Mouse (Mus musculus): ENCODE data around the gene Tert.

Tert gene

GRCm38 (mm10) chr13:73677853-73678252 lies 51.1 kb downstream of the Tert start, which contains the start of gene Slc6a18:
TSS of gene Slc6a18 (minus strand) at chr13:73678023.
- DNase-seq, result no peak

- peak in 1 of 2 experiments; percentile 46 for DNase-seq
Observed at GRCm38 (mm10) chr13:73679311-73679710, 52.6 kb downstream of the Tert start.

GRCm38 (mm10) chr13:73680394-73680793 lies 53.7 kb downstream of the Tert start:
- peak; percentile 40 to 58 for DNase-seq

GRCm38 (mm10) chr13:73682226-73682625 lies 55.5 kb downstream of the Tert start:
- DNase-seq, result no peak

GRCm38 (mm10) chr13:73683682-73684081 lies 57.0 kb downstream of the Tert start:
- DNase-seq, result no peak

GRCm38 (mm10) chr13:73684412-73684811 lies 57.7 kb downstream of the Tert start:
- DNase-seq, result no peak

GRCm38 (mm10) chr13:73685502-73685901 lies 58.8 kb downstream of the Tert start:
- no peak for DNase-seq

GRCm38 (mm10) chr13:73687601-73688000 lies 60.9 kb downstream of the Tert start:
- peak in 1 of 2 experiments; percentile 16 for DNase-seq

GRCm38 (mm10) chr13:73688934-73689333 lies 62.2 kb downstream of the Tert start:
- no peak for DNase-seq

- DNase-seq, result peak; percentile 90 to 94
Observed at GRCm38 (mm10) chr13:73692249-73692868, 65.6 kb downstream of the Tert start.

- DNase-seq, result no peak
Observed at GRCm38 (mm10) chr13:73693333-73693732, 66.6 kb downstream of the Tert start.

- no peak for DNase-seq
Observed at GRCm38 (mm10) chr13:73694972-73695371, 68.3 kb downstream of the Tert start.

GRCm38 (mm10) chr13:73696529-73696928 lies 69.8 kb downstream of the Tert start:
- DNase-seq, result no peak

All from kidney, postnatal 4 days (tissue).